Mouse (Mus musculus): ENCODE results near the gene Zfp449. TPM values are rescaled to one million over a fixed set of nuclear protein-coding genes. Genes with fewer than 3 reads are reported as not detected.
A peak's percentile ranks its signal among the peaks of the same experiment; 100 is the strongest.

The Zfp449 gene
- 11.4 and 13.9 TPM in 2 replicates for polyA plus RNA-seq (2014; fragmentation: Nextera tagmentation; extraction: Ambion mirVana)

- peak within 1 kb of the TSS; percentile 44 for H3K4me3 ChIP-seq (ENCODE audit: low read depth, low read length)
- no peak within 1 kb of the TSS; the same call in 1 of the 2 replicates for H3K9ac ChIP-seq (replicated peaks; ENCODE audit: low read depth, low read length)
- ATAC-seq (ENCODE audit: insufficient number of reproducible peaks, insufficient read depth, low FRiP score, low read depth), result peak; percentile 96; the same call in 1 of the 2 replicates
- H3K4me1 ChIP-seq (ENCODE audit: control insufficient read depth, insufficient read depth, low read length), result no peaks in the 10 kb centered on the region
- peak within 1 kb of the TSS; percentile 35 for H3K4me2 ChIP-seq (replicated peaks; ENCODE audit: low read depth, low read length)
- H3K9me3 ChIP-seq (ENCODE audit: control insufficient read depth, low read depth, low read length), result no peaks in the 10 kb centered on the region
- H3K36me3 ChIP-seq (ENCODE audit: control insufficient read depth, insufficient read depth, low read length), result no peaks in the 10 kb centered on the region
- 0 out of 2 replicates have a peak within 1 kb of the TSS, but pooled peaks have one; percentile 10 for H3K27ac ChIP-seq (ENCODE audit: low read length)
- no peaks in the 10 kb centered on the region for H3K27me3 ChIP-seq (ENCODE audit: control insufficient read depth, insufficient read depth, low read length)
- whole genome bisulfite sequencing, result 19% methylated on average over 39 of the region's 39 CpGs
These were observed at the start of gene Zfp449 for GRCm38 (mm10) chrX:56346176-56346931. TSS of gene Zfp449 (plus strand) at chrX:56346400.

GRCm38 (mm10) chrX:56307597-56307996 lies 38.6 kb upstream of the Zfp449 start:
- WGBS, result 76% methylated on average over 5 of the region's 5 CpGs
- Histone ChIP-seq H3K36me3 (ENCODE audit: control insufficient read depth, insufficient read depth, low read length) (no peaks in the 10 kb centered on the region), H3K9me3 (ENCODE audit: control insufficient read depth, low read depth, low read length) (no peaks in the 10 kb centered on the region), H3K4me3 (ENCODE audit: low read depth, low read length) (no peak overlapping the region), H3K27ac (ENCODE audit: low read length) (no peak overlapping the region), H3K4me2 (replicated peaks; ENCODE audit: low read depth, low read length) (no peak overlapping the region), H3K27me3 (ENCODE audit: control insufficient read depth, insufficient read depth, low read length) (no peaks in the 10 kb centered on the region), H3K4me1 (ENCODE audit: control insufficient read depth, insufficient read depth, low read length) (no peaks in the 10 kb centered on the region), H3K9ac (replicated peaks; ENCODE audit: low read depth, low read length) (no peak overlapping the region)
- no peak for ATAC-seq (ENCODE audit: insufficient number of reproducible peaks, insufficient read depth, low FRiP score, low read depth)

GRCm38 (mm10) chrX:56312813-56313212 lies 33.4 kb upstream of the Zfp449 start:
- Histone ChIP-seq H3K9ac (replicated peaks; ENCODE audit: low read depth, low read length) (no peak overlapping the region), H3K36me3 (ENCODE audit: control insufficient read depth, insufficient read depth, low read length) (no peaks in the 10 kb centered on the region), H3K9me3 (ENCODE audit: control insufficient read depth, low read depth, low read length) (no peaks in the 10 kb centered on the region), H3K4me2 (replicated peaks; ENCODE audit: low read depth, low read length) (no peak overlapping the region), H3K27ac (ENCODE audit: low read length) (no peak overlapping the region), H3K4me3 (ENCODE audit: low read depth, low read length) (no peak overlapping the region), H3K4me1 (ENCODE audit: control insufficient read depth, insufficient read depth, low read length) (no peaks in the 10 kb centered on the region), H3K27me3 (ENCODE audit: control insufficient read depth, insufficient read depth, low read length) (no peaks in the 10 kb centered on the region)
- ATAC-seq (ENCODE audit: insufficient number of reproducible peaks, insufficient read depth, low FRiP score, low read depth), result no peak
- 63% methylated on average over 1 of the region's 1 CpGs for WGBS

GRCm38 (mm10) chrX:56322096-56322495 lies 24.1 kb upstream of the Zfp449 start:
- WGBS, result 79% methylated on average over 5 of the region's 5 CpGs
- ATAC-seq (ENCODE audit: insufficient number of reproducible peaks, insufficient read depth, low FRiP score, low read depth), result no peak

GRCm38 (mm10) chrX:56322731-56323130 lies 23.5 kb upstream of the Zfp449 start:
- Histone ChIP-seq H3K27ac (ENCODE audit: low read length) (no peak overlapping the region), H3K4me1 (ENCODE audit: control insufficient read depth, insufficient read depth, low read length) (no peaks in the 10 kb centered on the region), H3K4me3 (ENCODE audit: low read depth, low read length) (no peak overlapping the region), H3K9ac (replicated peaks; ENCODE audit: low read depth, low read length) (no peak overlapping the region), H3K36me3 (ENCODE audit: control insufficient read depth, insufficient read depth, low read length) (no peaks in the 10 kb centered on the region), H3K27me3 (ENCODE audit: control insufficient read depth, insufficient read depth, low read length) (no peaks in the 10 kb centered on the region), H3K4me2 (replicated peaks; ENCODE audit: low read depth, low read length) (no peak overlapping the region), H3K9me3 (ENCODE audit: control insufficient read depth, low read depth, low read length) (no peaks in the 10 kb centered on the region)
- no peak for ATAC-seq (ENCODE audit: insufficient number of reproducible peaks, insufficient read depth, low FRiP score, low read depth)
- 81% methylated on average over 2 of the region's 2 CpGs for WGBS

More at GRCm38 (mm10) chrX:56322096-56322495, 24.1 kb upstream of the Zfp449 start:
- Histone ChIP-seq H3K4me3 (ENCODE audit: low read depth, low read length) (no peak overlapping the region), H3K9me3 (ENCODE audit: control insufficient read depth, low read depth, low read length) (no peaks in the 10 kb centered on the region), H3K4me1 (ENCODE audit: control insufficient read depth, insufficient read depth, low read length) (no peaks in the 10 kb centered on the region), H3K27ac (ENCODE audit: low read length) (no peak overlapping the region), H3K9ac (replicated peaks; ENCODE audit: low read depth, low read length) (no peak overlapping the region), H3K4me2 (replicated peaks; ENCODE audit: low read depth, low read length) (no peak overlapping the region), H3K36me3 (ENCODE audit: control insufficient read depth, insufficient read depth, low read length) (no peaks in the 10 kb centered on the region), H3K27me3 (ENCODE audit: control insufficient read depth, insufficient read depth, low read length) (no peaks in the 10 kb centered on the region)

GRCm38 (mm10) chrX:56332046-56332445 lies 14.2 kb upstream of the Zfp449 start:
- Histone ChIP-seq H3K27me3 (ENCODE audit: control insufficient read depth, insufficient read depth, low read length) (no peaks in the 10 kb centered on the region), H3K27ac (ENCODE audit: low read length) (no peak overlapping the region), H3K4me3 (ENCODE audit: low read depth, low read length) (no peak overlapping the region), H3K4me1 (ENCODE audit: control insufficient read depth, insufficient read depth, low read length) (no peaks in the 10 kb centered on the region), H3K9me3 (ENCODE audit: control insufficient read depth, low read depth, low read length) (no peaks in the 10 kb centered on the region), H3K36me3 (ENCODE audit: control insufficient read depth, insufficient read depth, low read length) (no peaks in the 10 kb centered on the region), H3K4me2 (replicated peaks; ENCODE audit: low read depth, low read length) (no peak overlapping the region), H3K9ac (replicated peaks; ENCODE audit: low read depth, low read length) (no peak overlapping the region)
- WGBS, result 63% methylated on average over 3 of the region's 3 CpGs
- ATAC-seq (ENCODE audit: insufficient number of reproducible peaks, insufficient read depth, low FRiP score, low read depth), result no peak

GRCm38 (mm10) chrX:56340305-56340704 lies 5.9 kb upstream of the Zfp449 start:
- no peak overlapping the region for H3K4me3 ChIP-seq (ENCODE audit: low read depth, low read length)
- no peaks in the 10 kb centered on the region for H3K36me3 ChIP-seq (ENCODE audit: control insufficient read depth, insufficient read depth, low read length)
- no peaks in the 10 kb centered on the region for H3K9me3 ChIP-seq (ENCODE audit: control insufficient read depth, low read depth, low read length)
- H3K4me1 ChIP-seq (ENCODE audit: control insufficient read depth, insufficient read depth, low read length), result no peaks in the 10 kb centered on the region
- ATAC-seq (ENCODE audit: insufficient number of reproducible peaks, insufficient read depth, low FRiP score, low read depth), result no peak
- no peak overlapping the region for H3K4me2 ChIP-seq (replicated peaks; ENCODE audit: low read depth, low read length)
- H3K9ac ChIP-seq (replicated peaks; ENCODE audit: low read depth, low read length), result no peak overlapping the region
- no peaks in the 10 kb centered on the region for H3K27me3 ChIP-seq (ENCODE audit: control insufficient read depth, insufficient read depth, low read length)
- no peak overlapping the region for H3K27ac ChIP-seq (ENCODE audit: low read length)

GRCm38 (mm10) chrX:56342921-56343320 lies 3.3 kb upstream of the Zfp449 start:
- H3K36me3 ChIP-seq (ENCODE audit: control insufficient read depth, insufficient read depth, low read length), result no peaks in the 10 kb centered on the region
- no peak for ATAC-seq (ENCODE audit: insufficient number of reproducible peaks, insufficient read depth, low FRiP score, low read depth)
- WGBS, result 80% methylated on average over 3 of the region's 3 CpGs
- H3K9me3 ChIP-seq (ENCODE audit: control insufficient read depth, low read depth, low read length), result no peaks in the 10 kb centered on the region
- no peak overlapping the region for H3K27ac ChIP-seq (ENCODE audit: low read length)
- no peak overlapping the region for H3K4me2 ChIP-seq (replicated peaks; ENCODE audit: low read depth, low read length)
- H3K4me1 ChIP-seq (ENCODE audit: control insufficient read depth, insufficient read depth, low read length), result no peaks in the 10 kb centered on the region
- H3K4me3 ChIP-seq (ENCODE audit: low read depth, low read length), result no peak overlapping the region
- no peak overlapping the region for H3K9ac ChIP-seq (replicated peaks; ENCODE audit: low read depth, low read length)
- no peaks in the 10 kb centered on the region for H3K27me3 ChIP-seq (ENCODE audit: control insufficient read depth, insufficient read depth, low read length)

- no peak overlapping the region for H3K9ac ChIP-seq (replicated peaks; ENCODE audit: low read depth, low read length)
These were observed 693 bp downstream of the Zfp449 start for GRCm38 (mm10) chrX:56346932-56347253.

More at GRCm38 (mm10) chrX:56346932-56347253, 693 bp downstream of the Zfp449 start:
- WGBS, result 44% methylated on average over 8 of the region's 8 CpGs
- H3K27ac ChIP-seq (ENCODE audit: low read length), result 0 out of 2 replicates have a peak overlapping the region, but pooled peaks have one; percentile 10
- H3K36me3 ChIP-seq (ENCODE audit: control insufficient read depth, insufficient read depth, low read length), result no peaks in the 10 kb centered on the region
- H3K4me1 ChIP-seq (ENCODE audit: control insufficient read depth, insufficient read depth, low read length), result no peaks in the 10 kb centered on the region
- no peaks in the 10 kb centered on the region for H3K9me3 ChIP-seq (ENCODE audit: control insufficient read depth, low read depth, low read length)
- peak overlapping the region; percentile 35 for H3K4me2 ChIP-seq (replicated peaks; ENCODE audit: low read depth, low read length)
- peak; percentile 43; the same call in 1 of the 2 replicates for ATAC-seq (ENCODE audit: insufficient number of reproducible peaks, insufficient read depth, low FRiP score, low read depth)
- H3K4me3 ChIP-seq (ENCODE audit: low read depth, low read length), result peak overlapping the region; percentile 44
- no peaks in the 10 kb centered on the region for H3K27me3 ChIP-seq (ENCODE audit: control insufficient read depth, insufficient read depth, low read length)

All from stomach, embryonic 14.5 days (tissue).